Mouse (Mus musculus) left cerebral cortex, adult 2 months (tissue): Measurements from ENCODE around the gene Msgn1. TPM values are rescaled to one million over a fixed set of nuclear protein-coding genes. Genes with fewer than 3 reads are reported as not detected.

Experiments used
- DNase-seq, 2 experiments: peaks; one replicate each; pipeline ENCODE4 v3.0.0; 2021 to 2022; ENCODE audit warnings: low spot score in 2 of 2, mixed read lengths in 1 of 2; ENCODE audit errors: extremely low spot score in 1 of 2
- H3K27ac ChIP-seq: fragments of 200-600 bp; 2 replicates; pipeline ENCODE4 v1.8.1; 2022
- H3K4me3 ChIP-seq: fragments of 200-600 bp; 2 replicates; pipeline ENCODE4 v1.8.1; 2022
- CTCF ChIP-seq: fragments of 200-600 bp; IDR thresholded peaks from 2 replicates; pipeline ENCODE4 v1.8.1; 2022; ENCODE audit warnings: antibody characterized with exemption, mild to moderate bottlenecking, moderate library complexity
- intact Hi-C: fragments of 180-260 bp; cut with DNase I; formaldehyde crosslinking; loops from one replicate; pipeline ENCODE4 v1.15.1; 2025
- total RNA-seq, 2 experiments: library from RNA; stranded (reverse); gene quantifications; 2 replicates each; pipeline ENCODE4 v1.2.3; 2021

The Msgn1 gene
- total RNA-seq, 2 experiments from 2014 or later = not detected

- peak; percentile 87 for TF ChIP-seq CTCF
- DNase-seq = peak; percentile 66 to 73
- peak overlapping the region; percentile 23; the same call in 1 of the 2 replicates for H3K4me3 ChIP-seq
Measured at GRCm38 (mm10) chr12:11196142-11196597, 12.6 kb downstream of the Msgn1 start.

GRCm38 (mm10) chr12:11195031-11195430, 13.7 kb downstream of the Msgn1 start:
- intact Hi-C loops = loop anchor here (5.0 kb wide), 3 partner anchors 72 to 952 kb away; partner anchors contain the start of genes Gen1 and Smc6
- DNase-seq = no peak
- Histone ChIP-seq H3K27ac (no peak overlapping the region), H3K4me3 (no peak overlapping the region)
- TF ChIP-seq CTCF = no peak

More at GRCm38 (mm10) chr12:11196142-11196597, 12.6 kb downstream of the Msgn1 start:
- no peak overlapping the region for H3K27ac ChIP-seq
- intact Hi-C loops = loop anchor here (5.0 kb wide), 3 partner anchors 71 to 951 kb away; partner anchors contain the start of genes Gen1 and Smc6

- Histone ChIP-seq H3K4me3 (no peak overlapping the region), H3K27ac (no peak overlapping the region)
- peak; percentile 83 to 90 for DNase-seq
- intact Hi-C loops = loop anchor here (1.0 to 10.0 kb wide), 3 partner anchors 314 to 580 kb away; no protein-coding TSS in a partner anchor
- TF ChIP-seq CTCF = peak; percentile 96
Measured at GRCm38 (mm10) chr12:11178486-11179154, 30.2 kb downstream of the Msgn1 start.

- peak; percentile 14; the same call in 1 of the 2 replicates for TF ChIP-seq CTCF
- intact Hi-C loops = loop anchor here (1.0 to 10.0 kb wide), 3 partner anchors 313 to 579 kb away; no protein-coding TSS in a partner anchor
- no peak overlapping the region for H3K27ac ChIP-seq
- H3K4me3 ChIP-seq = no peak overlapping the region
- no peak for DNase-seq
Measured at GRCm38 (mm10) chr12:11177408-11178394, 31.1 kb downstream of the Msgn1 start.

- TF ChIP-seq CTCF = no peak
- no peak for DNase-seq
- Histone ChIP-seq H3K27ac (no peak overlapping the region), H3K4me3 (no peak overlapping the region)
- intact Hi-C loops = no loop called here
Measured at GRCm38 (mm10) chr12:11158670-11159069, 50.1 kb downstream of the Msgn1 start.

Other genes with a start within 250 kb of the Msgn1 start
- 1 to 10 TPM; 7.1 to 7.9 TPM for gene Kcns3, start 57.9 kb downstream of the Msgn1 start, total RNA-seq
- 1 to 10 TPM; 2.9 TPM for gene Gen1, start 56.8 kb upstream of the Msgn1 start, total RNA-seq
- 10 to 100 TPM; 33.7 to 33.8 TPM for gene Smc6, start 56.9 kb upstream of the Msgn1 start, total RNA-seq
- gene Vsnl1, start 227.6 kb upstream of the Msgn1 start, total RNA-seq = 100 to 1,000 TPM; 637 to 675 TPM
- 1 to 10 TPM; 2.1 to 2.9 TPM for gene Rad51ap2, start 247.1 kb upstream of the Msgn1 start, total RNA-seq